Mouse (Mus musculus): ENCODE results near the gene Hist4h4. TPM values are rescaled to one million over a fixed set of nuclear protein-coding genes. Genes with fewer than 3 reads are reported as not detected.

Gene Hist4h4
- 0.93 and 1.2 TPM in 2 replicates for polyA plus RNA-seq (2012)

GRCm38 (mm10) chr6:136803739-136804633 lies at the start of gene Hist4h4:
TSS of gene Hist4h4 (minus strand) at chr6:136804415.

GRCm38 (mm10) chr6:136835352-136835751 lies 31.1 kb upstream of the Hist4h4 start, which contains the start of gene Smco3:
TSS of gene Smco3 (minus strand) at chr6:136835452.

GRCm38 (mm10) chr6:136827881-136828561 lies 23.8 kb upstream of the Hist4h4 start, which contains the start of gene Wbp11:
TSS of gene Wbp11 (minus strand) at chr6:136828233.

GRCm38 (mm10) chr6:136827516-136827880 lies 23.3 kb upstream of the Hist4h4 start, which contains the start of gene BC049715:
TSS of gene BC049715 (plus strand) at chr6:136827626.

GRCm38 (mm10) chr6:136808014-136808417 lies 3.8 kb upstream of the Hist4h4 start, which contains the start of gene H2afj:
TSS of gene H2afj (plus strand) at chr6:136808244.

GRCm38 (mm10) chr6:136781377-136781986 lies 22.7 kb downstream of the Hist4h4 start, which contains the start of gene Gucy2c:
TSS of gene Gucy2c (minus strand) at chr6:136781765.

Other genes starting within 250 kb of the Hist4h4 start
- gene Plbd1, start 142.5 kb downstream of the Hist4h4 start, polyA plus RNA-seq (2012), result 19.4 and 21.6 TPM in 2 replicates
- gene Gucy2c, start 22.6 kb downstream of the Hist4h4 start, polyA plus RNA-seq (2012), result not detected in 2 replicates
- gene H2afj, start 3.8 kb upstream of the Hist4h4 start, polyA plus RNA-seq (2012), result 545 and 575 TPM in 2 replicates
- 2.3 and 4.9 TPM in 2 replicates for gene BC049715, start 23.2 kb upstream of the Hist4h4 start, polyA plus RNA-seq (2012)
- 221 and 222 TPM in 2 replicates for gene Wbp11, start 23.8 kb upstream of the Hist4h4 start, polyA plus RNA-seq (2012)
- gene Smco3, start 31.0 kb upstream of the Hist4h4 start, polyA plus RNA-seq (2012), result not detected in 2 replicates
- gene Art4, start 53.3 kb upstream of the Hist4h4 start, polyA plus RNA-seq (2012), result 1.3 and 1.8 TPM in 2 replicates
- not detected in 2 replicates for gene Mgp, start 71.4 kb upstream of the Hist4h4 start, polyA plus RNA-seq (2012)
- not detected in 2 replicates for gene Erp27, start 117.8 kb upstream of the Hist4h4 start, polyA plus RNA-seq (2012)
- gene Pde6h, start 119.4 kb upstream of the Hist4h4 start, polyA plus RNA-seq (2012), result 0.02 and 0.12 TPM in 2 replicates
- 228 and 280 TPM in 2 replicates for gene Arhgdib, start 137.5 kb upstream of the Hist4h4 start, polyA plus RNA-seq (2012)